Comparison of ENCODE assay signal across 8 mouse cellular contexts in the genomic region with DNA sequence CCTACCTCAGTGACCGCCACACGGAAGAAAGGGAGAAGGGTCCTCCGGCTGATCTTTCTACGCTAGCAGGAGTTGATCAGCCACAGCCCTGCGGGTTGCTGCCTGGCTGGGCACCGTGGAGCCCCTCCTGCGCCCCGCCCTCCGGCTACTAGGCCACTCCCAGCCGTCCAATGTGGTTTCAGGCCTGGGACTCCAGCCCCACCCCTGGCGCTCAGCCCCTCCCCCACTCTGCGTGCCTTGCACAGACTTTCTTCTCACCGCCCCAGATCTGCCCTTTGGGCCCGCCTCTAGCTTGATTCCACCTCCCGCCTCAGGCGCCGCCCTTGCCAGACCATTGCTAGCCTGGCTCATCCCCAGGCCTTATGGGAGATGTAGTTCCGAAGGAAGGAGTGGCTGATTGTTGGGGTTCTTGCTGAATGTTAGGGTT. TPM values are rescaled to one million over a fixed set of nuclear protein-coding genes. Genes with fewer than 3 reads are reported as not detected.
DNase-seq lines count a peak whose midpoint lies in the region; ATAC-seq lines count a peak whose summit lies in the region.

A gene (minus strand): TSS at position 91 of the 427 bp plus-strand sequence.

- intact Hi-C loops in left cerebral cortex, postnatal 10 days (cut with DNase I): no loop called here

- peak; percentile 95 to 97 for DNase-seq in adrenal gland, adult 18-20 months (ENCODE audit: low spot score in 2 of 2)
- peak; percentile 98 for DNase-seq in embryo, embryonic 11 days
- peak; percentile 99 for DNase-seq in gastrocnemius, postnatal 25 days
- peak; percentile 98 for DNase-seq in intestine, embryonic 14.5 days (ENCODE audit: low spot score)
- peak; percentile 92 to 98 for DNase-seq in left cerebral cortex, postnatal 10 days (ENCODE audit: extremely low spot score in 1 of 2, low spot score in 2 of 2)
- DNase-seq in right cerebral cortex, postnatal 25 days: peak; percentile 89
- peak; percentile 95 to 99 for DNase-seq in urinary bladder, postnatal 36 days (ENCODE audit: low spot score in 2 of 2)

- WGBS in intestine, embryonic 14.5 days: 0% methylated on average over 11 of the region's 18 CpGs

- H3K36me3 ChIP-seq in intestine, embryonic 14.5 days (ENCODE audit: control insufficient read depth, insufficient read depth, low read length): no peaks in the 10 kb centered on the region

- H3K4me3 ChIP-seq in intestine, embryonic 14.5 days (ENCODE audit: low read depth, low read length): peak within 1 kb of the TSS; percentile 40

- peak; percentile 94 for ATAC-seq in intestine, embryonic 14.5 days (replicated peaks; ENCODE audit: low FRiP score, low TSS enrichment, low read depth)
- ATAC-seq in megakaryocyte-erythroid progenitor cell, adult 5-6 weeks (replicated peaks; ENCODE audit: low FRiP score, low TSS enrichment, poor library complexity, severe bottlenecking): peak; percentile 89

- peaks cover 9% of the 10 kb centered on the region; the same call in 1 of the 2 replicates for H3K4me1 ChIP-seq in intestine, embryonic 14.5 days (replicated peaks; ENCODE audit: control insufficient read depth, insufficient read depth, low read length)

- H3K9ac ChIP-seq in intestine, embryonic 14.5 days (ENCODE audit: low read length): peak within 1 kb of the TSS; percentile 10; the same call in 1 of the 2 replicates

- H3K4me2 ChIP-seq in intestine, embryonic 14.5 days (ENCODE audit: low read length): peak within 1 kb of the TSS; percentile 70

- H3K27me3 ChIP-seq in intestine, embryonic 14.5 days (replicated peaks; ENCODE audit: control insufficient read depth, insufficient read depth, low read length): peaks cover 40% of the 10 kb centered on the region

- H3K9me3 ChIP-seq in intestine, embryonic 14.5 days (ENCODE audit: control insufficient read depth, low read length): no peaks in the 10 kb centered on the region

- no peak within 1 kb of the TSS for H3K27ac ChIP-seq in intestine, embryonic 14.5 days (ENCODE audit: low read depth)

RNA-seq across cellular contexts. Expression of the gene that starts here (rescaled TPM):
- 10 to 100 TPM; 11.6 to 12.4 TPM for total RNA-seq in adrenal gland, adult 18-20 months (2021)
- 10 to 100 TPM; 59.5 to 75.2 TPM for total RNA-seq in gastrocnemius, postnatal 25 days (2021)
- polyA plus RNA-seq in intestine, embryonic 14.5 days (2014; fragmentation: Nextera tagmentation; extraction: Ambion mirVana): 6.1 and 6.9 TPM in 2 replicates
- 10 to 100 TPM; 33.6 to 37.4 TPM for total RNA-seq in left cerebral cortex, postnatal 10 days (2021)
- 0.15 TPM in 1 of 2 replicates, not detected in the other for total RNA-seq in megakaryocyte-erythroid progenitor cell, adult 5-6 weeks (2014; fragmentation: Nextera tagmentation)
- total RNA-seq in megakaryocyte-erythroid progenitor cell, adult 5-6 weeks (2017): not detected in 2 replicates

Comparison
In these comparisons a context has a peak if more than half of its experiments do, and no peak if none do; other contexts are left out.
1. RNA of the gene that starts here (total RNA-seq): 59.5 to 75.2 TPM in gastrocnemius, postnatal 25 days, 33.6 to 37.4 TPM in left cerebral cortex, postnatal 10 days and 11.6 to 12.4 TPM in adrenal gland, adult 18-20 months; 0.15 TPM in megakaryocyte-erythroid progenitor cell, adult 5-6 weeks; every median in the first group is over 10 times any median in the second.
2. Peak in ATAC-seq in megakaryocyte-erythroid progenitor cell, adult 5-6 weeks; RNA of the gene not detected or under 1 TPM.
3. Peak in every context shown above with its lines, with median percentiles within 50 percentile points of each other: DNase-seq.